Mouse (Mus musculus): ENCODE measurements at regions not wholly inside any gene's neighbourhood (a gene's known extent, or its start where the extent isn't known, plus 50 kb on each side); places are given as distances from the start of the nearest gene placed in this dataset.
"Not testable (repeated sequence)": the region's sequence is repeated elsewhere in the genome, so short reads cannot be mapped to it uniquely, and the experiment has no call there.

GRCm38 (mm10) chr16:29760627-29761026, 181.5 kb downstream of the Opa1 start:
- Histone ChIP-seq H3K4me1 (ENCODE audit: control insufficient read depth, insufficient read depth, low read length) (peaks cover 20% of the 10 kb centered on the region), H3K27ac (ENCODE audit: low read depth, low read length) (no peak overlapping the region), H3K9me3 (ENCODE audit: control insufficient read depth, low read length) (peaks cover 4% of the 10 kb centered on the region; the same call in 1 of the 2 replicates), H3K36me3 (ENCODE audit: control insufficient read depth, insufficient read depth, low read length) (no peaks in the 10 kb centered on the region), H3K27me3 (ENCODE audit: control insufficient read depth, insufficient read depth, low read length) (no peaks in the 10 kb centered on the region; the same call in 1 of the 2 replicates), H3K4me3 (ENCODE audit: low read length) (no peak overlapping the region), H3K9ac (ENCODE audit: low read depth, low read length) (no peak overlapping the region), H3K4me2 (replicated peaks; ENCODE audit: low read depth, low read length) (no peak overlapping the region)
- no peak for ATAC-seq (ENCODE audit: low FRiP score, low TSS enrichment)
- WGBS: 90% methylated on average over 4 of the region's 4 CpGs

- Histone ChIP-seq H3K9ac (ENCODE audit: low read depth, low read length) (no peak overlapping the region), H3K27me3 (ENCODE audit: control insufficient read depth, insufficient read depth, low read length) (no peaks in the 10 kb centered on the region; the same call in 1 of the 2 replicates), H3K4me3 (ENCODE audit: low read length) (no peak overlapping the region), H3K27ac (ENCODE audit: low read depth, low read length) (no peak overlapping the region; the same call in 1 of the 2 replicates), H3K9me3 (ENCODE audit: control insufficient read depth, low read length) (no peaks in the 10 kb centered on the region; the same call in 1 of the 2 replicates), H3K4me2 (replicated peaks; ENCODE audit: low read depth, low read length) (no peak overlapping the region), H3K4me1 (ENCODE audit: control insufficient read depth, insufficient read depth, low read length) (peaks cover 20% of the 10 kb centered on the region), H3K36me3 (ENCODE audit: control insufficient read depth, insufficient read depth, low read length) (no peaks in the 10 kb centered on the region)
- 14% methylated on average over 6 of the region's 6 CpGs for WGBS
- ATAC-seq (ENCODE audit: low FRiP score, low TSS enrichment): peak; percentile 73
Observed at GRCm38 (mm10) chr16:29761779-29762277, 182.7 kb downstream of the Opa1 start.

- Histone ChIP-seq H3K27me3 (ENCODE audit: control insufficient read depth, insufficient read depth, low read length) (no peaks in the 10 kb centered on the region; the same call in 1 of the 2 replicates), H3K36me3 (ENCODE audit: control insufficient read depth, insufficient read depth, low read length) (no peaks in the 10 kb centered on the region), H3K27ac (ENCODE audit: low read depth, low read length) (no peak overlapping the region), H3K9me3 (ENCODE audit: control insufficient read depth, low read length) (no peaks in the 10 kb centered on the region; the same call in 1 of the 2 replicates), H3K4me2 (replicated peaks; ENCODE audit: low read depth, low read length) (no peak overlapping the region), H3K4me3 (ENCODE audit: low read length) (no peak overlapping the region), H3K9ac (ENCODE audit: low read depth, low read length) (no peak overlapping the region), H3K4me1 (ENCODE audit: control insufficient read depth, insufficient read depth, low read length) (peaks cover 11% of the 10 kb centered on the region)
- 78% methylated on average over 1 of the region's 1 CpGs for WGBS
- no peak for ATAC-seq (ENCODE audit: low FRiP score, low TSS enrichment)
Observed at GRCm38 (mm10) chr16:29764376-29764775, 185.2 kb downstream of the Opa1 start.

GRCm38 (mm10) chr16:29765801-29766200, 186.7 kb downstream of the Opa1 start:
- not testable (repeated sequence) for H3K27me3 ChIP-seq (ENCODE audit: control insufficient read depth, insufficient read depth, low read length); H3K9me3 ChIP-seq (ENCODE audit: control insufficient read depth, low read length); H3K4me2 ChIP-seq (replicated peaks; ENCODE audit: low read depth, low read length); H3K27ac ChIP-seq (ENCODE audit: low read depth, low read length); ATAC-seq (ENCODE audit: low FRiP score, low TSS enrichment); H3K9ac ChIP-seq (ENCODE audit: low read depth, low read length); H3K36me3 ChIP-seq (ENCODE audit: control insufficient read depth, insufficient read depth, low read length); H3K4me3 ChIP-seq (ENCODE audit: low read length)
- 98% methylated on average over 3 of the region's 3 CpGs for WGBS
- H3K4me1 ChIP-seq (ENCODE audit: control insufficient read depth, insufficient read depth, low read length): peaks cover 11% of the 10 kb centered on the region

GRCm38 (mm10) chr16:29771320-29771719, 192.2 kb downstream of the Opa1 start:
- Histone ChIP-seq H3K4me1 (ENCODE audit: control insufficient read depth, insufficient read depth, low read length) (peaks cover 10% of the 10 kb centered on the region), H3K9ac (ENCODE audit: low read depth, low read length) (no peak overlapping the region), H3K27ac (ENCODE audit: low read depth, low read length) (no peak overlapping the region), H3K9me3 (ENCODE audit: control insufficient read depth, low read length) (no peaks in the 10 kb centered on the region), H3K4me3 (ENCODE audit: low read length) (no peak overlapping the region), H3K36me3 (ENCODE audit: control insufficient read depth, insufficient read depth, low read length) (no peaks in the 10 kb centered on the region), H3K4me2 (replicated peaks; ENCODE audit: low read depth, low read length) (no peak overlapping the region), H3K27me3 (ENCODE audit: control insufficient read depth, insufficient read depth, low read length) (no peaks in the 10 kb centered on the region)
- ATAC-seq (ENCODE audit: low FRiP score, low TSS enrichment): no peak
- WGBS: 34% methylated on average over 4 of the region's 4 CpGs

GRCm38 (mm10) chr16:29771728-29772608, 192.8 kb downstream of the Opa1 start:
- 41% methylated on average over 13 of the region's 13 CpGs for WGBS
- no peaks in the 10 kb centered on the region for H3K9me3 ChIP-seq (ENCODE audit: control insufficient read depth, low read length)
- no peak overlapping the region for H3K4me3 ChIP-seq (ENCODE audit: low read length)
- no peaks in the 10 kb centered on the region for H3K36me3 ChIP-seq (ENCODE audit: control insufficient read depth, insufficient read depth, low read length)
- no peak overlapping the region for H3K4me2 ChIP-seq (replicated peaks; ENCODE audit: low read depth, low read length)
- no peaks in the 10 kb centered on the region for H3K27me3 ChIP-seq (ENCODE audit: control insufficient read depth, insufficient read depth, low read length)
- H3K9ac ChIP-seq (ENCODE audit: low read depth, low read length): no peak overlapping the region
- H3K4me1 ChIP-seq (ENCODE audit: control insufficient read depth, insufficient read depth, low read length): peaks cover 10% of the 10 kb centered on the region
- ATAC-seq (ENCODE audit: low FRiP score, low TSS enrichment): peak; percentile 63; the same call in 1 of the 2 replicates
- no peak overlapping the region for H3K27ac ChIP-seq (ENCODE audit: low read depth, low read length)

- no peaks in the 10 kb centered on the region for H3K27me3 ChIP-seq (ENCODE audit: control insufficient read depth, insufficient read depth, low read length)
- H3K4me1 ChIP-seq (ENCODE audit: control insufficient read depth, insufficient read depth, low read length): peaks cover 10% of the 10 kb centered on the region
- H3K4me2 ChIP-seq (replicated peaks; ENCODE audit: low read depth, low read length): no peak overlapping the region
- H3K9ac ChIP-seq (ENCODE audit: low read depth, low read length): no peak overlapping the region
- no peaks in the 10 kb centered on the region for H3K36me3 ChIP-seq (ENCODE audit: control insufficient read depth, insufficient read depth, low read length)
- 60% methylated on average over 12 of the region's 12 CpGs for WGBS
- no peak overlapping the region for H3K4me3 ChIP-seq (ENCODE audit: low read length)
- no peaks in the 10 kb centered on the region for H3K9me3 ChIP-seq (ENCODE audit: control insufficient read depth, low read length)
- no peak for ATAC-seq (ENCODE audit: low FRiP score, low TSS enrichment)
- no peak overlapping the region for H3K27ac ChIP-seq (ENCODE audit: low read depth, low read length)
Observed at GRCm38 (mm10) chr16:29772609-29772988, 193.5 kb downstream of the Opa1 start.

GRCm38 (mm10) chr16:29773056-29773455, 193.9 kb downstream of the Opa1 start:
- no peak overlapping the region for H3K27ac ChIP-seq (ENCODE audit: low read depth, low read length)
- H3K4me2 ChIP-seq (replicated peaks; ENCODE audit: low read depth, low read length): no peak overlapping the region
- no peaks in the 10 kb centered on the region for H3K36me3 ChIP-seq (ENCODE audit: control insufficient read depth, insufficient read depth, low read length)
- no peak overlapping the region for H3K4me3 ChIP-seq (ENCODE audit: low read length)
- WGBS: 88% methylated on average over 6 of the region's 6 CpGs
- no peaks in the 10 kb centered on the region for H3K27me3 ChIP-seq (ENCODE audit: control insufficient read depth, insufficient read depth, low read length)
- no peak for ATAC-seq (ENCODE audit: low FRiP score, low TSS enrichment)
- peaks cover 10% of the 10 kb centered on the region for H3K4me1 ChIP-seq (ENCODE audit: control insufficient read depth, insufficient read depth, low read length)
- no peaks in the 10 kb centered on the region for H3K9me3 ChIP-seq (ENCODE audit: control insufficient read depth, low read length)
- no peak overlapping the region for H3K9ac ChIP-seq (ENCODE audit: low read depth, low read length)

- H3K9ac ChIP-seq (ENCODE audit: low read depth, low read length): no peak overlapping the region
- no peak overlapping the region for H3K4me3 ChIP-seq (ENCODE audit: low read length)
- no peaks in the 10 kb centered on the region for H3K9me3 ChIP-seq (ENCODE audit: control insufficient read depth, low read length)
- H3K36me3 ChIP-seq (ENCODE audit: control insufficient read depth, insufficient read depth, low read length): no peaks in the 10 kb centered on the region
- no peaks in the 10 kb centered on the region for H3K27me3 ChIP-seq (ENCODE audit: control insufficient read depth, insufficient read depth, low read length)
- no peak overlapping the region; the same call in 1 of the 2 replicates for H3K27ac ChIP-seq (ENCODE audit: low read depth, low read length)
- H3K4me2 ChIP-seq (replicated peaks; ENCODE audit: low read depth, low read length): no peak overlapping the region
- no peak for ATAC-seq (ENCODE audit: low FRiP score, low TSS enrichment)
- WGBS: 53% methylated on average over 2 of the region's 2 CpGs
- H3K4me1 ChIP-seq (ENCODE audit: control insufficient read depth, insufficient read depth, low read length): peaks cover 10% of the 10 kb centered on the region
Observed at GRCm38 (mm10) chr16:29774949-29775348, 195.8 kb downstream of the Opa1 start.

Measured in kidney, embryonic 14.5 days (tissue).